Mouse (Mus musculus): ENCODE measurements around the gene Mlh3. TPM values are rescaled to one million over a fixed set of nuclear protein-coding genes. Genes with fewer than 3 reads are reported as not detected.

The Mlh3 gene
- polyA plus RNA-seq, 1 experiment from 2014 or later = 6.1 TPM

- WGBS = 84% methylated on average over 5 of the region's 5 CpGs
- H3K4me3 ChIP-seq (ENCODE audit: low read depth, low read length) = no peak overlapping the region
- no peak overlapping the region for H3K4me2 ChIP-seq
- 0 out of 2 replicates have a peak, but pooled peaks cover 8% of the 10 kb centered on the region for H3K4me1 ChIP-seq (replicated peaks; ENCODE audit: control insufficient read depth, insufficient read depth, low read length)
- ATAC-seq (replicated peaks; ENCODE audit: low FRiP score) (no peak), DNase-seq (ENCODE audit: low spot score) (no peak)
- no peaks in the 10 kb centered on the region for H3K36me3 ChIP-seq (ENCODE audit: control insufficient read depth, insufficient read depth, low read length)
- no peak overlapping the region for H3K27ac ChIP-seq (ENCODE audit: low read depth, low read length)
- no peaks in the 10 kb centered on the region for H3K27me3 ChIP-seq (replicated peaks; ENCODE audit: control insufficient read depth, insufficient read depth, low read length)
- no peak overlapping the region for H3K9ac ChIP-seq (ENCODE audit: low read depth, low read length)
- H3K9me3 ChIP-seq (ENCODE audit: control insufficient read depth, low read length) = no peaks in the 10 kb centered on the region
Observed at GRCm38 (mm10) chr12:85195086-85195485, 75.3 kb downstream of the Mlh3 start.

GRCm38 (mm10) chr12:85194623-85195018 is 75.8 kb downstream of the Mlh3 start:
- Histone ChIP-seq H3K4me2 (no peak overlapping the region), H3K36me3 (ENCODE audit: control insufficient read depth, insufficient read depth, low read length) (no peaks in the 10 kb centered on the region), H3K4me3 (ENCODE audit: low read depth, low read length) (no peak overlapping the region), H3K4me1 (replicated peaks; ENCODE audit: control insufficient read depth, insufficient read depth, low read length) (0 out of 2 replicates have a peak, but pooled peaks cover 8% of the 10 kb centered on the region), H3K27ac (ENCODE audit: low read depth, low read length) (no peak overlapping the region), H3K9me3 (ENCODE audit: control insufficient read depth, low read length) (no peaks in the 10 kb centered on the region), H3K9ac (ENCODE audit: low read depth, low read length) (no peak overlapping the region), H3K27me3 (replicated peaks; ENCODE audit: control insufficient read depth, insufficient read depth, low read length) (no peaks in the 10 kb centered on the region)
- no peak for ATAC-seq (replicated peaks; ENCODE audit: low FRiP score)
- WGBS = 66% methylated on average over 4 of the region's 4 CpGs
- no peak for DNase-seq (ENCODE audit: low spot score)

GRCm38 (mm10) chr12:85193923-85194622 is 76.3 kb downstream of the Mlh3 start:
- Histone ChIP-seq H3K4me2 (no peak overlapping the region), H3K27ac (ENCODE audit: low read depth, low read length) (no peak overlapping the region), H3K9me3 (ENCODE audit: control insufficient read depth, low read length) (no peaks in the 10 kb centered on the region), H3K4me1 (replicated peaks; ENCODE audit: control insufficient read depth, insufficient read depth, low read length) (0 out of 2 replicates have a peak, but pooled peaks cover 8% of the 10 kb centered on the region), H3K9ac (ENCODE audit: low read depth, low read length) (no peak overlapping the region), H3K27me3 (replicated peaks; ENCODE audit: control insufficient read depth, insufficient read depth, low read length) (no peaks in the 10 kb centered on the region), H3K36me3 (ENCODE audit: control insufficient read depth, insufficient read depth, low read length) (no peaks in the 10 kb centered on the region), H3K4me3 (ENCODE audit: low read depth, low read length) (no peak overlapping the region)
- no peak for ATAC-seq (replicated peaks; ENCODE audit: low FRiP score)
- no peak for DNase-seq (ENCODE audit: low spot score)
- 87% methylated on average over 11 of the region's 11 CpGs for WGBS

- H3K36me3 ChIP-seq (ENCODE audit: control insufficient read depth, insufficient read depth, low read length) = no peaks in the 10 kb centered on the region
- H3K4me2 ChIP-seq = no peak overlapping the region
- DNase-seq (ENCODE audit: low spot score) (no peak), ATAC-seq (replicated peaks; ENCODE audit: low FRiP score) (no peak)
- H3K4me1 ChIP-seq (replicated peaks; ENCODE audit: control insufficient read depth, insufficient read depth, low read length) = 0 out of 2 replicates have a peak, but pooled peaks cover 8% of the 10 kb centered on the region
- no peak overlapping the region for H3K9ac ChIP-seq (ENCODE audit: low read depth, low read length)
- H3K27ac ChIP-seq (ENCODE audit: low read depth, low read length) = no peak overlapping the region
- no peaks in the 10 kb centered on the region for H3K27me3 ChIP-seq (replicated peaks; ENCODE audit: control insufficient read depth, insufficient read depth, low read length)
- 78% methylated on average over 10 of the region's 10 CpGs for WGBS
- no peaks in the 10 kb centered on the region for H3K9me3 ChIP-seq (ENCODE audit: control insufficient read depth, low read length)
- H3K4me3 ChIP-seq (ENCODE audit: low read depth, low read length) = no peak overlapping the region
Observed at GRCm38 (mm10) chr12:85193146-85193545, 77.3 kb downstream of the Mlh3 start.

GRCm38 (mm10) chr12:85192461-85193108 is 77.8 kb downstream of the Mlh3 start:
- 28% methylated on average over 19 of the region's 19 CpGs for WGBS
- no peak for DNase-seq (ENCODE audit: low spot score)

GRCm38 (mm10) chr12:85190290-85190689 is 80.1 kb downstream of the Mlh3 start:
- Histone ChIP-seq H3K27me3 (replicated peaks; ENCODE audit: control insufficient read depth, insufficient read depth, low read length) (no peaks in the 10 kb centered on the region), H3K9ac (ENCODE audit: low read depth, low read length) (no peak overlapping the region), H3K4me3 (ENCODE audit: low read depth, low read length) (no peak overlapping the region), H3K4me2 (no peak overlapping the region), H3K9me3 (ENCODE audit: control insufficient read depth, low read length) (no peaks in the 10 kb centered on the region), H3K27ac (ENCODE audit: low read depth, low read length) (no peak overlapping the region), H3K4me1 (replicated peaks; ENCODE audit: control insufficient read depth, insufficient read depth, low read length) (0 out of 2 replicates have a peak, but pooled peaks cover 5% of the 10 kb centered on the region), H3K36me3 (ENCODE audit: control insufficient read depth, insufficient read depth, low read length) (no peaks in the 10 kb centered on the region)
- no peak for ATAC-seq (replicated peaks; ENCODE audit: low FRiP score)
- DNase-seq (ENCODE audit: low spot score) = no peak
- 67% methylated on average over 7 of the region's 7 CpGs for WGBS

More at GRCm38 (mm10) chr12:85192461-85193108, 77.8 kb downstream of the Mlh3 start:
- no peak overlapping the region for H3K9ac ChIP-seq (ENCODE audit: low read depth, low read length)
- H3K36me3 ChIP-seq (ENCODE audit: control insufficient read depth, insufficient read depth, low read length) = no peaks in the 10 kb centered on the region
- no peaks in the 10 kb centered on the region for H3K9me3 ChIP-seq (ENCODE audit: control insufficient read depth, low read length)
- no peak overlapping the region for H3K27ac ChIP-seq (ENCODE audit: low read depth, low read length)
- 0 out of 2 replicates have a peak, but pooled peaks cover 5% of the 10 kb centered on the region for H3K4me1 ChIP-seq (replicated peaks; ENCODE audit: control insufficient read depth, insufficient read depth, low read length)
- H3K4me2 ChIP-seq = no peak overlapping the region
- H3K4me3 ChIP-seq (ENCODE audit: low read depth, low read length) = no peak overlapping the region
- H3K27me3 ChIP-seq (replicated peaks; ENCODE audit: control insufficient read depth, insufficient read depth, low read length) = no peaks in the 10 kb centered on the region
- no peak for ATAC-seq (replicated peaks; ENCODE audit: low FRiP score)

GRCm38 (mm10) chr12:85186361-85186760 is 84.0 kb downstream of the Mlh3 start:
- DNase-seq (ENCODE audit: low spot score) = no peak

GRCm38 (mm10) chr12:85185810-85186209 is 84.6 kb downstream of the Mlh3 start:
- ATAC-seq (replicated peaks; ENCODE audit: low FRiP score) (no peak), DNase-seq (ENCODE audit: low spot score) (no peak)
- H3K27ac ChIP-seq (ENCODE audit: low read depth, low read length) = no peak overlapping the region; the same call in 1 of the 2 replicates
- H3K4me2 ChIP-seq = no peak overlapping the region
- H3K4me3 ChIP-seq (ENCODE audit: low read depth, low read length) = no peak overlapping the region
- peaks cover 16% of the 10 kb centered on the region for H3K27me3 ChIP-seq (replicated peaks; ENCODE audit: control insufficient read depth, insufficient read depth, low read length)
- H3K36me3 ChIP-seq (ENCODE audit: control insufficient read depth, insufficient read depth, low read length) = no peaks in the 10 kb centered on the region
- no peak overlapping the region for H3K9ac ChIP-seq (ENCODE audit: low read depth, low read length)
- no peaks in the 10 kb centered on the region; the same call in 1 of the 2 replicates for H3K4me1 ChIP-seq (replicated peaks; ENCODE audit: control insufficient read depth, insufficient read depth, low read length)
- no peaks in the 10 kb centered on the region for H3K9me3 ChIP-seq (ENCODE audit: control insufficient read depth, low read length)
- 44% methylated on average over 8 of the region's 8 CpGs for WGBS

More at GRCm38 (mm10) chr12:85186361-85186760, 84.0 kb downstream of the Mlh3 start:
- H3K36me3 ChIP-seq (ENCODE audit: control insufficient read depth, insufficient read depth, low read length) = no peaks in the 10 kb centered on the region
- no peaks in the 10 kb centered on the region for H3K9me3 ChIP-seq (ENCODE audit: control insufficient read depth, low read length)
- H3K9ac ChIP-seq (ENCODE audit: low read depth, low read length) = no peak overlapping the region
- H3K27me3 ChIP-seq (replicated peaks; ENCODE audit: control insufficient read depth, insufficient read depth, low read length) = peaks cover 11% of the 10 kb centered on the region
- ATAC-seq (replicated peaks; ENCODE audit: low FRiP score) = no peak
- H3K4me2 ChIP-seq = no peak overlapping the region
- no peaks in the 10 kb centered on the region; the same call in 1 of the 2 replicates for H3K4me1 ChIP-seq (replicated peaks; ENCODE audit: control insufficient read depth, insufficient read depth, low read length)
- 59% methylated on average over 7 of the region's 7 CpGs for WGBS
- H3K4me3 ChIP-seq (ENCODE audit: low read depth, low read length) = no peak overlapping the region
- H3K27ac ChIP-seq (ENCODE audit: low read depth, low read length) = no peak overlapping the region; the same call in 1 of the 2 replicates
